Mouse (Mus musculus): ENCODE measurements around the gene Ccdc89. TPM values are rescaled to one million over a fixed set of nuclear protein-coding genes. Genes with fewer than 3 reads are reported as not detected.

Gene Ccdc89
- polyA plus RNA-seq, 1 experiment, result 0.25 TPM

- H3K27me3 ChIP-seq (ENCODE audit: control insufficient read depth, insufficient read depth, insufficient read length), result no peaks in the 10 kb centered on the region
- TF ChIP-seq CTCF (IDR thresholded peaks at IDR 0.05; ENCODE audit: control insufficient read depth, insufficient read depth, insufficient read length), result no peak
- TF ChIP-seq CEBPB (IDR thresholded peaks at IDR 0.05; ENCODE audit: low read depth), result no peak
- no peak for TF ChIP-seq USF1 (IDR thresholded peaks at IDR 0.05; ENCODE audit: low read depth)
- no peak for TF ChIP-seq MYOG (IDR thresholded peaks at IDR 0.05; ENCODE audit: control insufficient read depth, extremely low read depth, insufficient read length)
- no peak for TF ChIP-seq FOSL1 (IDR thresholded peaks at IDR 0.05; ENCODE audit: insufficient read depth, low read length, poor library complexity, severe bottlenecking)
- TF ChIP-seq MAX (IDR thresholded peaks at IDR 0.05), result no peak
- no peak for TF ChIP-seq MYOD1 (IDR thresholded peaks at IDR 0.05; ENCODE audit: control insufficient read depth, insufficient read length, low read depth)
- no peaks in the 10 kb centered on the region for H3K36me3 ChIP-seq (ENCODE audit: control insufficient read depth, insufficient read depth)
- no peaks in the 10 kb centered on the region for H3K79me3 ChIP-seq (ENCODE audit: low read depth)
- peak within 1 kb of the TSS; percentile 62 for H3ac ChIP-seq (ENCODE audit: control insufficient read depth, insufficient read length, low read depth)
- peak within 1 kb of the TSS; percentile 44 for H3K4me3 ChIP-seq (ENCODE audit: insufficient read depth, poor library complexity, severe bottlenecking)
- peaks cover 5% of the 10 kb centered on the region for H3K79me2 ChIP-seq (ENCODE audit: control insufficient read depth, insufficient read depth)
Observed at GRCm38 (mm10) chr7:90476313-90477245, 50.2 kb downstream of the Ccdc89 start, which contains the start of gene Dlg2. Gene Dlg2 (plus strand): TSS chr7:90476672.

Other genes with a start within 250 kb of the Ccdc89 start
- gene Ccdc83, start 160.8 kb upstream of the Ccdc89 start, polyA plus RNA-seq (2012; fragmentation: generic; extraction: Trizol), result not detected
- 21.9 TPM for gene Sytl2, start 124.3 kb upstream of the Ccdc89 start, polyA plus RNA-seq (2012; fragmentation: generic; extraction: Trizol)
- 17.0 TPM for gene Crebzf, start 16.2 kb downstream of the Ccdc89 start, polyA plus RNA-seq (2012; fragmentation: generic; extraction: Trizol)
- 82.0 TPM for gene Tmem126a, start 30.7 kb downstream of the Ccdc89 start, polyA plus RNA-seq (2012; fragmentation: generic; extraction: Trizol)
- gene Tmem126b, start 49.4 kb downstream of the Ccdc89 start, polyA plus RNA-seq (2012; fragmentation: generic; extraction: Trizol), result 6.1 TPM
- 0.01 TPM for gene Dlg2, start 50.1 kb downstream of the Ccdc89 start, polyA plus RNA-seq (2012; fragmentation: generic; extraction: Trizol)